Mouse (Mus musculus): ENCODE data around the gene Sephs2.

GRCm38 (mm10) chr7:127270666-127271065 is 3.2 kb downstream of the Sephs2 start:
- TF ChIP-seq CTCF (IDR thresholded peaks at IDR 0.05; ENCODE audit: borderline replicate concordance, extremely low read depth, insufficient read depth, insufficient read length) (no peak), POLR2A (IDR thresholded peaks at IDR 0.05; ENCODE audit: borderline replicate concordance, extremely low read depth, insufficient read depth, insufficient read length, poor library complexity, severe bottlenecking) (no peak)
